Mouse (Mus musculus) liver, embryonic 15.5 days (tissue): ENCODE results near the gene Egfr. TPM values are rescaled to one million over a fixed set of nuclear protein-coding genes. Genes with fewer than 3 reads are reported as not detected.

ENCODE experiments used
- ATAC-seq: fragments of 200-750 bp; cut with Nextera tagmentation; 2 replicates; pipeline ENCODE4 v1.8.0; 2017; ENCODE audit warnings: moderate number of reproducible peaks, mild to moderate bottlenecking, moderate library complexity; ENCODE audit not compliant: insufficient read depth
- H3K27ac ChIP-seq: fragments of 300-500 bp; sonication (generic); replicated peaks from 2 replicates; pipeline ENCODE4 v1.5.1; 2015; ENCODE audit warnings: mild to moderate bottlenecking, inconsistent platforms
- H3K27me3 ChIP-seq: fragments of 300-500 bp; sonication (generic); 2 replicates; pipeline ENCODE4 v1.6.1; 2015; ENCODE audit warnings: mild to moderate bottlenecking, inconsistent platforms
- H3K36me3 ChIP-seq: fragments of 300-500 bp; sonication (generic); replicated peaks from 2 replicates; pipeline ENCODE4 v1.6.1; 2015; ENCODE audit warnings: moderate library complexity, mild to moderate bottlenecking, inconsistent platforms
- H3K4me1 ChIP-seq: fragments of 300-500 bp; sonication (generic); replicated peaks from 2 replicates; pipeline ENCODE4 v1.6.1; 2015; ENCODE audit warnings: inconsistent platforms
- H3K4me2 ChIP-seq: fragments of 300-500 bp; sonication (generic); 2 replicates; pipeline ENCODE4 v1.6.1; 2015; ENCODE audit warnings: moderate library complexity, mild to moderate bottlenecking, inconsistent platforms
- H3K4me3 ChIP-seq: fragments of 300-500 bp; sonication (generic); replicated peaks from 2 replicates; pipeline ENCODE4 v1.5.1; 2015; ENCODE audit warnings: mild to moderate bottlenecking, inconsistent platforms
- H3K9ac ChIP-seq: fragments of 300-500 bp; sonication (generic); 2 replicates; pipeline ENCODE4 v1.6.1; 2015; ENCODE audit warnings: moderate library complexity, mild to moderate bottlenecking, inconsistent platforms
- H3K9me3 ChIP-seq: fragments of 300-500 bp; sonication (generic); replicated peaks from 2 replicates; pipeline ENCODE4 v1.6.1; 2016; ENCODE audit warnings: inconsistent platforms
- WGBS: fragments of 180-500 bp; shearing (Covaris S2); methylation state at CpG from one replicate; pipeline ENCODE4 v1.1.7; 2015; ENCODE audit warnings: mixed read lengths; ENCODE audit not compliant: insufficient replicate concordance; 5-methylcytosine and 5-hydroxymethylcytosine counted together
- polyA plus RNA-seq: library from polyadenylated mRNA; unstranded; fragments of >200 nt; fragmentation: Nextera tagmentation; extraction: Ambion mirVana; gene quantifications from 2 replicates; pipeline ENCODE4 v1.2.1, GENCODE M21; 2015

Gene Egfr
- polyA plus RNA-seq, result 1.1 and 1.6 TPM in 2 replicates

DNA sequence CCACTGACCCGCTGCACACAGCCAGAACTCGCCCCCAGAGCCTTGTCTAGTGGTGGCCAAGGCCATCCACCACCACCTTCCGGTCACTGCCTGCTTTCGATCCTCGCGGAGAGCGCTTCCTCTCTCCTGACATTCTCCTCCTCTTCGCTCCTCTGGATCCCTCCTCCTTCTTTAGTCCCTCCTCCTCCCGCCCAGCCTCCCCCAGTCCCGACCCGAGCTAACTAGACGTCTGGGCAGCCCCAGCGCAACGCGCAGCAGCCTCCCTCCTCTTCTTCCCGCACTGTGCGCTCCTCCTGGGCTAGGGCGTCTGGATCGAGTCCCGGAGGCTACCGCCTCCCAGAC, at the start of gene Egfr:
Egfr (plus strand) TSS at position 197 of the 342 bp plus-strand sequence.
- H3K4me2 ChIP-seq, result peak within 1 kb of the TSS; percentile 60
- H3K4me1 ChIP-seq, result no peaks in the 10 kb centered on the region
- H3K9ac ChIP-seq, result no peak within 1 kb of the TSS
- ATAC-seq, result peak; percentile 77
- H3K36me3 ChIP-seq, result no peaks in the 10 kb centered on the region
- H3K27me3 ChIP-seq, result peaks cover 44% of the 10 kb centered on the region
- H3K27ac ChIP-seq, result no peak within 1 kb of the TSS
- H3K9me3 ChIP-seq, result no peaks in the 10 kb centered on the region
- peak within 1 kb of the TSS; percentile 53 for H3K4me3 ChIP-seq
- WGBS, result 2% methylated on average over 21 of the region's 21 CpGs

GRCm38 (mm10) chr11:16703221-16703620, 48.8 kb upstream of the Egfr start:
- H3K9ac ChIP-seq, result no peak overlapping the region
- H3K4me3 ChIP-seq, result no peak overlapping the region
- no peaks in the 10 kb centered on the region for H3K27me3 ChIP-seq
- no peaks in the 10 kb centered on the region for H3K9me3 ChIP-seq
- no peaks in the 10 kb centered on the region for H3K36me3 ChIP-seq
- no peak overlapping the region for H3K27ac ChIP-seq
- no peak for ATAC-seq
- WGBS, result 48% methylated on average over 3 of the region's 3 CpGs
- no peak overlapping the region for H3K4me2 ChIP-seq
- no peaks in the 10 kb centered on the region for H3K4me1 ChIP-seq

DNA sequence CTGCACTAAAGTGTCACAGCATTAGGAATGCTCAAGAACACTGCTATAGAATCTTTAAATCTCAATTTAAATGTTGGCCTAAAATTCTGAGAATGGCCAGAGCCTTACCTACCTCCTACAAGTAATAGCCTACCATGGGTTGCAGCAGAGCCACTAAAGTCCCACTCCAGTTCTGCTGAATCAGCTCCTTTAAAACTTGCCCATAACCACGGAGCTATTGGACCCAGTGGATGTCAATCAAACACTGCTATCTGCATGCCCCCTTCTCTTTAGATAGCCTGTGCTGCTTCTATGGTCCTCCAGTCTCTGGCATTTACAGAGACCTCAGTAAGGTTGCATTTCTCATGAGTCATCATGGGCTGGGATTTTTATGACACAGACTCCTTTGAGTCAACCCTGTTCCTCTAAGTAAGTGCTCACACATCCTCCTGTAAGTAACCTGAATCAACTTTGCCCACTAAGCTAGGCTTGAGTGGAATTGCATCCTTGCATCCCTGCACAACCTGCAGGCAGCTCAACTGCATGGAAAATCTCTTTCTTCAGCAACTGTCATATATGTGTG, 16.8 kb upstream of the Egfr start:
- H3K9ac ChIP-seq, result no peak overlapping the region
- H3K9me3 ChIP-seq, result no peaks in the 10 kb centered on the region
- no peaks in the 10 kb centered on the region for H3K36me3 ChIP-seq
- 19% methylated on average over 1 of the region's 1 CpGs for WGBS
- H3K27me3 ChIP-seq, result no peaks in the 10 kb centered on the region
- ATAC-seq, result no peak
- no peaks in the 10 kb centered on the region for H3K4me1 ChIP-seq
- no peak overlapping the region for H3K4me2 ChIP-seq
- no peak overlapping the region for H3K27ac ChIP-seq
- no peak overlapping the region for H3K4me3 ChIP-seq

- Histone ChIP-seq H3K4me3 (no peak overlapping the region), H3K27ac (no peak overlapping the region), H3K36me3 (no peaks in the 10 kb centered on the region), H3K9me3 (no peaks in the 10 kb centered on the region), H3K4me2 (no peak overlapping the region), H3K4me1 (no peaks in the 10 kb centered on the region), H3K27me3 (no peaks in the 10 kb centered on the region), H3K9ac (no peak overlapping the region)
- 28% methylated on average over 2 of the region's 2 CpGs for WGBS
- ATAC-seq, result no peak
Observed at GRCm38 (mm10) chr11:16737323-16737722, 14.7 kb upstream of the Egfr start.

- no peak overlapping the region for H3K4me2 ChIP-seq
- no peak for ATAC-seq
- H3K9ac ChIP-seq, result no peak overlapping the region
- no peak overlapping the region for H3K4me3 ChIP-seq
- no peaks in the 10 kb centered on the region; the same call in 1 of the 2 replicates for H3K4me1 ChIP-seq
- no peak overlapping the region for H3K27ac ChIP-seq
- no peaks in the 10 kb centered on the region for H3K27me3 ChIP-seq
- 53% methylated on average over 2 of the region's 2 CpGs for WGBS
- no peaks in the 10 kb centered on the region for H3K9me3 ChIP-seq
- no peaks in the 10 kb centered on the region for H3K36me3 ChIP-seq
Observed at GRCm38 (mm10) chr11:16738691-16739090, 13.3 kb upstream of the Egfr start.

DNA sequence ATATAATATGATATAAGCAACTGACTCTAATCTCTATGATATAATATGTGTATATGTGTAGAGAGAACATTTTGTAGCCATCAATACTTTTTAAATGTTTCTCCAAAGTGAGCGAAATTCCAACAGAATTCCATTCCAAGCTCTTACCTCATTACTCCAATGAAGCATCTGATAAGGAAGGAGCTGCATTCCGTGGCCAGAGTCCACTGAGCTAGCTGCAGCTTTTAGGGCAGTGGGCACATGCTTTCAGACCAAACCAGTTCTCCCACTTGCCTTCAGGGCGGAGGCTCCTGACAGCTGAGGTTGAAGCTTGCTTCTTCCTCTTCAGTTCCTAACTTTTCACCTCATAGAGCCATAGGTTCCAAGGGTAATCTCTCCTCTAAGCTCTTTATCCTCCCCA, 12.8 kb upstream of the Egfr start:
- Histone ChIP-seq H3K4me3 (no peak overlapping the region), H3K4me2 (no peak overlapping the region), H3K4me1 (no peaks in the 10 kb centered on the region; the same call in 1 of the 2 replicates), H3K27ac (no peak overlapping the region), H3K27me3 (no peaks in the 10 kb centered on the region), H3K36me3 (no peaks in the 10 kb centered on the region), H3K9ac (no peak overlapping the region), H3K9me3 (no peaks in the 10 kb centered on the region)
- ATAC-seq, result no peak
- 37% methylated on average over 3 of the region's 3 CpGs for WGBS

GRCm38 (mm10) chr11:16740691-16741611, 11.1 kb upstream of the Egfr start:
- ATAC-seq, result no peak
- no peaks in the 10 kb centered on the region; the same call in 1 of the 2 replicates for H3K4me1 ChIP-seq
- no peak overlapping the region for H3K4me3 ChIP-seq
- no peaks in the 10 kb centered on the region for H3K36me3 ChIP-seq
- WGBS, result 50% methylated on average over 10 of the region's 10 CpGs
- H3K9ac ChIP-seq, result no peak overlapping the region
- no peaks in the 10 kb centered on the region for H3K9me3 ChIP-seq
- no peak overlapping the region for H3K4me2 ChIP-seq
- no peak overlapping the region for H3K27ac ChIP-seq
- no peaks in the 10 kb centered on the region for H3K27me3 ChIP-seq

DNA sequence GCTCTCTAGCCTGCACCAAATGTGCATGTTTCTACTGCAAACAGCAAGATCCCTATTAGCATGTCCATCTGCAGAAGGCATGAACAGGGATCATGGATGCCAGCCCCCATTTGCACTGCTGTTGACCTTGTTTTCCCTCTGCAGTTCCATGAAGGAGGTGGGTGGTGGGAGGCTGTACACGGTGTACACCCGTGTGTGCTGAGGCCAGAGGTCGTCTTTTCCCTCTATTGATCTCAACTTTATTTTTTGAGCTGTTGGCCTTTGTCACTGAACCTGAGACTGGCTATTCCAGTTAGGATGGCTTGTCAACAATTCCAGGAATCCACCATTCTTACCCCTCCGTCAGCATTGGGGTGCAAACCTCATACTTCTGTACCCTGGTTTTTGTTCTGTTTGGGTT, 9.8 kb upstream of the Egfr start:
- Histone ChIP-seq H3K9me3 (no peaks in the 10 kb centered on the region), H3K27ac (no peak overlapping the region), H3K36me3 (no peaks in the 10 kb centered on the region), H3K4me3 (no peak overlapping the region), H3K4me2 (no peak overlapping the region), H3K27me3 (no peaks in the 10 kb centered on the region), H3K9ac (no peak overlapping the region), H3K4me1 (no peaks in the 10 kb centered on the region; the same call in 1 of the 2 replicates)
- ATAC-seq, result peak; percentile 67
- 45% methylated on average over 4 of the region's 4 CpGs for WGBS

DNA sequence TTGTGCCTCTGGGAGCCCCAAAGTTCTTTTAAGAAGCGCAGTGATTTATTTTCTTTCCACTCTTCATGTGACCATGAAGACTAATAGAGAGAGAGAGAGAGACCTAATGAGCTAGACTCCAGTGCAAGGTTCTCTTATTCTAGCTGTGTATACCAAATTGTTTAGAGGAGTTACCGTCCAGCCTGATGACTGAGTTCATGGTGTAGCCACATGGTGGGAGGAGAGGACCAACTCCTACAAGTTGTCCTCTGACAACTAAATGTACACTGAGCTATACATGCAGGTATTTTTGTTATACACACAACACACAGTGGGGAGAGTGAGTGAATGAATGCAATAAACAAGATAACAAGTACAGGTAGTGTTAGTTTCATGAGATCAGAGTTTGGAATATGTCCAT, 9.2 kb upstream of the Egfr start:
- Histone ChIP-seq H3K9ac (no peak overlapping the region), H3K4me3 (no peak overlapping the region), H3K27me3 (no peaks in the 10 kb centered on the region), H3K4me2 (no peak overlapping the region), H3K4me1 (no peaks in the 10 kb centered on the region; the same call in 1 of the 2 replicates), H3K27ac (no peak overlapping the region), H3K9me3 (no peaks in the 10 kb centered on the region), H3K36me3 (no peaks in the 10 kb centered on the region)
- 64% methylated on average over 2 of the region's 2 CpGs for whole genome bisulfite sequencing
- no peak for ATAC-seq

DNA sequence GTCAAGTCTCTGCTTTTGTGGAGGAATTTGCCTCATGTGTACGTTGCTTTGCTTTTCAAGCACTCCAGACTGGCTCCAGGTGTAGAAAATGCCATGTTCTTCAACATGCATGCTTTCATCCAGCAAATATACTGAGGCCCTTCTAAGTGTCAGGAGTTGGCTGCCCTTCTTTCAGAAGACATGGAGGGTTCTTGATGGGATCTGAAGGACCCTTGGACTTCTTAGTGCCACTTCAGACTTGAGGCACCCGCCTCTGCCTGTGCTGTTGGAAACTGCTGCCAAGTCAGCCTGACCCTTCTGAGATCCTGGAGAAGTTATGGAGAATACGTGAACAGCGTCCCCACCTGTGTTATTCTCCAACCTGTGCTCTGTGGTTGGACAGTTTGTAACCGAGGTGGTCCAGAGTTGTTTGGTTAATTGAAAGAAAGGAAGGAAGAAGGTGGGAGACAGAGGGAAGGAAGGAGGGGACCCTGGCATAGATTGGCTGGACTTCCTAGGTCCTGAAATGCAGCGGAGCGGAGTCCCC, 483 bp upstream of the Egfr start:
- WGBS, result 36% methylated on average over 7 of the region's 7 CpGs
- Histone ChIP-seq H3K9ac (no peak overlapping the region), H3K27me3 (peaks cover 44% of the 10 kb centered on the region), H3K4me1 (no peaks in the 10 kb centered on the region), H3K36me3 (no peaks in the 10 kb centered on the region), H3K4me3 (peak overlapping the region; percentile 53; the same call in 1 of the 2 replicates), H3K4me2 (peak overlapping the region; percentile 60), H3K27ac (no peak overlapping the region), H3K9me3 (no peaks in the 10 kb centered on the region)
- no peak for ATAC-seq

- H3K27ac ChIP-seq, result no peak overlapping the region
- H3K27me3 ChIP-seq, result peaks cover 44% of the 10 kb centered on the region
- H3K4me2 ChIP-seq, result peak overlapping the region; percentile 60
- 1% methylated on average over 68 of the region's 68 CpGs for WGBS
- H3K36me3 ChIP-seq, result no peaks in the 10 kb centered on the region
- H3K9ac ChIP-seq, result no peak overlapping the region
- no peaks in the 10 kb centered on the region for H3K4me1 ChIP-seq
- peak; percentile 36; the same call in 1 of the 2 replicates for ATAC-seq
- H3K9me3 ChIP-seq, result no peaks in the 10 kb centered on the region
- H3K4me3 ChIP-seq, result peak overlapping the region; percentile 53
Observed at GRCm38 (mm10) chr11:16752349-16753153, 548 bp downstream of the Egfr start.
